Mouse (Mus musculus): ENCODE measurements around the gene Acsm2. TPM values are rescaled to one million over a fixed set of nuclear protein-coding genes. Genes with fewer than 3 reads are reported as not detected.

Gene Acsm2
- total RNA-seq (2017): not detected in 3 replicates

- ATAC-seq (replicated peaks; ENCODE audit: insufficient number of reproducible peaks, low FRiP score, low TSS enrichment, poor library complexity, severe bottlenecking): no peak
Measured at GRCm38 (mm10) chr7:119554040-119554439, at the start of gene Acsm2. Gene Acsm2 (plus strand): TSS chr7:119554340.

- no peak for ATAC-seq (replicated peaks; ENCODE audit: insufficient number of reproducible peaks, low FRiP score, low TSS enrichment, poor library complexity, severe bottlenecking)
Measured at GRCm38 (mm10) chr7:119511143-119511542, 43.0 kb upstream of the Acsm2 start.

- no peak for ATAC-seq (replicated peaks; ENCODE audit: insufficient number of reproducible peaks, low FRiP score, low TSS enrichment, poor library complexity, severe bottlenecking)
Measured at GRCm38 (mm10) chr7:119513056-119513455, 41.1 kb upstream of the Acsm2 start.

- ATAC-seq (replicated peaks; ENCODE audit: insufficient number of reproducible peaks, low FRiP score, low TSS enrichment, poor library complexity, severe bottlenecking): no peak
Measured at GRCm38 (mm10) chr7:119515492-119516271, 38.5 kb upstream of the Acsm2 start.

- no peak for ATAC-seq (replicated peaks; ENCODE audit: insufficient number of reproducible peaks, low FRiP score, low TSS enrichment, poor library complexity, severe bottlenecking)
Measured at GRCm38 (mm10) chr7:119516272-119516558, 37.9 kb upstream of the Acsm2 start.

- no peak for ATAC-seq (replicated peaks; ENCODE audit: insufficient number of reproducible peaks, low FRiP score, low TSS enrichment, poor library complexity, severe bottlenecking)
Measured at GRCm38 (mm10) chr7:119519163-119519562, 35.0 kb upstream of the Acsm2 start, which contains the start of gene Acsm5. Gene Acsm5 (plus strand): TSS chr7:119519463.

- no peak for ATAC-seq (replicated peaks; ENCODE audit: insufficient number of reproducible peaks, low FRiP score, low TSS enrichment, poor library complexity, severe bottlenecking)
Measured at GRCm38 (mm10) chr7:119519654-119520053, 34.5 kb upstream of the Acsm2 start.

- no peak for ATAC-seq (replicated peaks; ENCODE audit: insufficient number of reproducible peaks, low FRiP score, low TSS enrichment, poor library complexity, severe bottlenecking)
Measured at GRCm38 (mm10) chr7:119521816-119522215, 32.3 kb upstream of the Acsm2 start.

- no peak for ATAC-seq (replicated peaks; ENCODE audit: insufficient number of reproducible peaks, low FRiP score, low TSS enrichment, poor library complexity, severe bottlenecking)
Measured at GRCm38 (mm10) chr7:119522385-119522784, 31.8 kb upstream of the Acsm2 start.

GRCm38 (mm10) chr7:119523389-119523788 is 30.8 kb upstream of the Acsm2 start, which contains the start of gene Pdilt:
Gene Pdilt (minus strand): TSS chr7:119523489.
- no peak for ATAC-seq (replicated peaks; ENCODE audit: insufficient number of reproducible peaks, low FRiP score, low TSS enrichment, poor library complexity, severe bottlenecking)

GRCm38 (mm10) chr7:119525881-119526281 is 28.3 kb upstream of the Acsm2 start:
- ATAC-seq (replicated peaks; ENCODE audit: insufficient number of reproducible peaks, low FRiP score, low TSS enrichment, poor library complexity, severe bottlenecking): no peak

- no peak for ATAC-seq (replicated peaks; ENCODE audit: insufficient number of reproducible peaks, low FRiP score, low TSS enrichment, poor library complexity, severe bottlenecking)
Measured at GRCm38 (mm10) chr7:119526486-119526885, 27.7 kb upstream of the Acsm2 start.

GRCm38 (mm10) chr7:119527135-119527534 is 27.0 kb upstream of the Acsm2 start:
- ATAC-seq (replicated peaks; ENCODE audit: insufficient number of reproducible peaks, low FRiP score, low TSS enrichment, poor library complexity, severe bottlenecking): no peak

- no peak for ATAC-seq (replicated peaks; ENCODE audit: insufficient number of reproducible peaks, low FRiP score, low TSS enrichment, poor library complexity, severe bottlenecking)
Measured at GRCm38 (mm10) chr7:119527548-119527947, 26.6 kb upstream of the Acsm2 start.

GRCm38 (mm10) chr7:119528617-119529016 is 25.5 kb upstream of the Acsm2 start:
- no peak for ATAC-seq (replicated peaks; ENCODE audit: insufficient number of reproducible peaks, low FRiP score, low TSS enrichment, poor library complexity, severe bottlenecking)

GRCm38 (mm10) chr7:119532924-119533323 is 21.2 kb upstream of the Acsm2 start:
- ATAC-seq (replicated peaks; ENCODE audit: insufficient number of reproducible peaks, low FRiP score, low TSS enrichment, poor library complexity, severe bottlenecking): no peak

- no peak for ATAC-seq (replicated peaks; ENCODE audit: insufficient number of reproducible peaks, low FRiP score, low TSS enrichment, poor library complexity, severe bottlenecking)
Measured at GRCm38 (mm10) chr7:119534389-119534788, 19.8 kb upstream of the Acsm2 start.

- no peak for ATAC-seq (replicated peaks; ENCODE audit: insufficient number of reproducible peaks, low FRiP score, low TSS enrichment, poor library complexity, severe bottlenecking)
Measured at GRCm38 (mm10) chr7:119542445-119542844, 11.7 kb upstream of the Acsm2 start.

- ATAC-seq (replicated peaks; ENCODE audit: insufficient number of reproducible peaks, low FRiP score, low TSS enrichment, poor library complexity, severe bottlenecking): no peak
Measured at GRCm38 (mm10) chr7:119545572-119545971, 8.6 kb upstream of the Acsm2 start.

GRCm38 (mm10) chr7:119550471-119551222 is 3.5 kb upstream of the Acsm2 start:
- no peak for ATAC-seq (replicated peaks; ENCODE audit: insufficient number of reproducible peaks, low FRiP score, low TSS enrichment, poor library complexity, severe bottlenecking)
